Mouse (Mus musculus) splenic B cell, adult 2 months (primary cell): ENCODE measurements at regions not wholly inside any gene's neighbourhood (a gene's known extent, or its start where the extent isn't known, plus 50 kb on each side); places are given as distances from the start of the nearest gene placed in this dataset.

Experiments
- DNase-seq: peaks from one replicate; pipeline ENCODE4 v3.0.0-alpha.2; 2011; ENCODE audit warnings: low read depth, low spot score
- H3K27me3 ChIP-seq: 2 replicates; pipeline ENCODE4 v1.6.1; 2012; ENCODE audit warnings: mild to moderate bottlenecking, low read length, moderate library complexity, mixed read lengths; ENCODE audit not compliant: control insufficient read depth, poor library complexity, insufficient read depth, severe bottlenecking
- H3K36me3 ChIP-seq: 2 replicates; pipeline ENCODE4 v1.6.1; 2012; ENCODE audit warnings: mild to moderate bottlenecking, low read length, moderate library complexity, mixed read lengths; ENCODE audit not compliant: control insufficient read depth, poor library complexity, insufficient read depth, severe bottlenecking

GRCm38 (mm10) chr4:48938892-48939291, 120.2 kb upstream of the Plppr1 start:
- H3K36me3 ChIP-seq, result no peaks in the 10 kb centered on the region
- H3K27me3 ChIP-seq, result no peaks in the 10 kb centered on the region
- no peak for DNase-seq

DNA sequence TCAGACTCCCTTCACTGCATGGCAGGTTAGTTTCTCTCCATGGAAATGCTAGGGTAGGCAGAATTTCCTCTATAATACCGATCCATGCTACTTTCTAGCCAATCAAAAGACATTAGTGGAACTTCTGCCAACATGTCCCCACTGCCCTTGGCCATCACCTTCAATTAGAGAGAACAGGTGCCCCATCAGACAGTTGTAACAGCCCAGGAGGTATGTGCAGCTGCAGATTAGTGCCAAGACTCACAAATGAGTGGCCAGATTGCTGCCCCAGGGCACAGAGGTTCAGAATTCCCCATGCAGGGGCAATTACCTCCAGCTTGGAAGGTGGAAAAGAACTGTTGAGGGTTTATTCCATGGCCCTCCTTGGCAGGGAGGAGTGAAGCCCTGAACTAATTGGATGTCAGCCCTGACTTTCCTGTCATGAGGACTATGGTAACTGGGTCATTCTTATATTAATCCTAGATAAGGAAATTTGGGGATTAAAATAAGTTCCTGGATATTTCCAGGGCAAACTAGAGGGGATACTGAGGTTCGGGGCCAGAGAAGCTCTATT, 113.7 kb upstream of the Plppr1 start:
- no peaks in the 10 kb centered on the region for H3K36me3 ChIP-seq
- no peak for DNase-seq
- H3K27me3 ChIP-seq, result no peaks in the 10 kb centered on the region

DNA sequence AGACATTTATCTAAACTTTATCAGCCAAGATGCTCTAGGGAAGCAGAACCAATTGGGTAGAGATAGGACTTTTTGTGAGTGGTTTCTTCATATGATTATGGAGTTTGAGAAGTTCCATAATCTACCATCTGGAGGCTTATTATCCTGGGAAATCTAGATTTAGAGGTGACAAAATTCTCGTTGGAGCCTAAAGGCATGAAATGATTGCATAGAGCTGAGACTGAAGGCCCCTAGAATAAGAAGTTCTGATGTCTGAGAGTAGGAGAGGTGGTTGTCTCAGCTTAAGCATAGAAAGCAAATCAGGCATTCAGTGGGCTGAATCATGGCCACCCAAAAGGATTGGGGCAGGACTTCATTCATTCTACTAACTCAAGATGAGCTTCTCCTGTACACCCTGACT, 106.1 kb upstream of the Plppr1 start:
- H3K36me3 ChIP-seq, result no peaks in the 10 kb centered on the region
- no peaks in the 10 kb centered on the region for H3K27me3 ChIP-seq
- no peak for DNase-seq

DNA sequence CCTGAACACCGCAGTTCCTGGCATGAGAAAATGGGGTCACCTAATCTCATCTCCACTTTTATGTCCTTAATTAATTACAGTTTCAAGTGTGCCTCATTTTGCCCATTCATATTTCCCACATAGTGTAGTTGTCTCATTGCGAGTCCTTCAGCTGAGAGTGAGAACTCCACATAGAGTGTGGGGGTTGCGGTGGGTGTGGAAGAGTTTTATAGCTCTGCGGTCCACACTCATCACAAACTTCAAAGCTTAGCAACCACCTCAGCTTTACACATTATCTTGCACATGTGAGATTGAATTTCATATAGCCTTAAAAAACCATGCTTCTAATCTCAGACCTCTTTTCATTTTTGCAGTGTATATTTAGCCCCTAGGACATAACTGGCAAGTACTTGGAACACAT, 83.3 kb upstream of the Plppr1 start:
- H3K36me3 ChIP-seq, result no peaks in the 10 kb centered on the region
- H3K27me3 ChIP-seq, result no peaks in the 10 kb centered on the region
- no peak for DNase-seq

DNA sequence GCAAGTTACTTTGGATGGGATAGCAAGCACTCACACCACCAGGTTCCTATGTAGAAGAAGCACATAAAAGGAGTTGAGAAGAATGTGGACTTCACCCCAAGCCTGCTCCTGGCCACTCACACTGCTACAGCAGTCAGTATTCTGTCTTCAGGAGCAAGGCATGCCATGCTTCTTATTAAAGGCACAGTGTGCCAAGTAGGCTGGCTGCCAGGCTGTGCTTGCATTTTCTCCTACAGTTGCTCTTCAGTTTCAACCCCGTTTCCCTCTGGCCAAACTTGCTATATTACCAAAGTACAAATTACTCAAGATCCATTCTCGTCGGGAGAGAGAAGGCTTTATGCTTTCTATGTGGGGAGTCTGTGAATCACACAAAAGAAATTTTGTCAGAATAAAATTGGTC, 67.1 kb upstream of the Plppr1 start:
- no peak for DNase-seq
- Histone ChIP-seq H3K36me3 (no peaks in the 10 kb centered on the region), H3K27me3 (no peaks in the 10 kb centered on the region)
